ENCODE assay signal across 16 mouse cellular contexts in the genomic region with DNA sequence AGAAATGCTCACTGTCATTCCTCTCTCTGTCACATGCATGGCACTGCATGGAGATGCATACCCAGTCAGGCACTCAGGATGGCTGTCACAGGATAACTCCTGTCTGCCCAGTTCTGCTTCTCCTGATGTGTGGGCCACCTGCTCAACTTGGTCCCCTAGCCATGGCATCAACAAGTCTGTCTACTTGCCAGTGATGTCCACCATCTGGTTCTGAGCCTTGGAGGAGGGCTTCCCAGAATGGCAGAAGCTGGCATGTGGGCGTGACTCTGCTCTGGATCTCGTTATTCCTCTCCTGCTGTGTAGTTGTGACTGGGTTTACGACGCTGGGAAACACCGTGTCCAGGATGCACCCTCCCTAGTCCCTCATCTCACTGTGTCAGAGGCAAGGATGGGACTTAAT.
DNase-seq lines count a peak whose midpoint lies in the region; ATAC-seq and TF ChIP-seq lines count a peak whose summit lies in the region.
"Had no signal": no experiment of that assay in that cellular context is flagged by ENCODE, and none has a peak within 500 bp of the region (broad histone marks: within the 10 kb centered on the region; RNA-seq: fewer than 3 reads in every experiment).

No protein-coding gene starts in this region.

- TF ChIP-seq CTCF in intestine, postnatal 0 days (IDR thresholded peaks at IDR 0.05; ENCODE audit: low read depth) = no peak

- peak; percentile 15 for DNase-seq in layer of hippocampus, adult 11-12 months (ENCODE audit: low spot score)
- no peak for DNase-seq in layer of hippocampus, postnatal 36 days
- peak; percentile 20 to 34 for DNase-seq in right cerebral cortex, adult 2 months (ENCODE audit: low spot score in 2 of 2)
- no peak for DNase-seq in right cerebral cortex, postnatal 10 days (ENCODE audit: low spot score in 2 of 2)
- DNase-seq in cerebellum, adult 9-11 months = peak; percentile 43
- DNase-seq: B cell, adult 2 months; gastrocnemius, postnatal 36 days; heart, postnatal 4 days; kidney, postnatal 4 days; lung, adult 18-20 months; spleen, adult 18-20 months had no signal

- no peak for ATAC-seq in neural tube, embryonic 15.5 days (ENCODE audit: low FRiP score)
- ATAC-seq in intestine, postnatal 0 days = no peak
- ATAC-seq: forebrain, embryonic 15.5 days had no signal

- no peak overlapping the region for H3K9ac ChIP-seq in neural tube, embryonic 15.5 days (replicated peaks)
- H3K9ac ChIP-seq in intestine, postnatal 0 days (ENCODE audit: low read depth, low read length) = no peak overlapping the region
- H3K9ac ChIP-seq: forebrain, embryonic 15.5 days; heart, embryonic 15.5 days had no signal

- no peak overlapping the region for H3K27ac ChIP-seq in neural tube, embryonic 15.5 days (replicated peaks)
- no peak overlapping the region for H3K27ac ChIP-seq in intestine, postnatal 0 days (ENCODE audit: low read depth, low read length)
- H3K27ac ChIP-seq: forebrain, embryonic 15.5 days; heart, embryonic 15.5 days had no signal

- WGBS in neural tube, embryonic 15.5 days = 52% methylated on average over 5 of the region's 5 CpGs
- whole genome bisulfite sequencing in intestine, postnatal 0 days = 64% methylated on average over 5 of the region's 5 CpGs

- no peak overlapping the region for H3K4me3 ChIP-seq in neural tube, embryonic 15.5 days (replicated peaks)
- no peak overlapping the region for H3K4me3 ChIP-seq in intestine, postnatal 0 days (ENCODE audit: low read depth, low read length)
- H3K4me3 ChIP-seq: forebrain, embryonic 15.5 days; heart, embryonic 15.5 days had no signal

- no peaks in the 10 kb centered on the region for H3K27me3 ChIP-seq in neural tube, embryonic 15.5 days (replicated peaks)
- no peaks in the 10 kb centered on the region for H3K27me3 ChIP-seq in intestine, postnatal 0 days (replicated peaks; ENCODE audit: control insufficient read depth, insufficient read depth, low read length)
- H3K27me3 ChIP-seq: forebrain, embryonic 15.5 days; heart, embryonic 15.5 days had no signal

- H3K4me2 ChIP-seq in neural tube, embryonic 15.5 days = no peak overlapping the region
- H3K4me2 ChIP-seq in intestine, postnatal 0 days (replicated peaks; ENCODE audit: low read depth) = no peak overlapping the region
- H3K4me2 ChIP-seq: forebrain, embryonic 15.5 days; heart, embryonic 15.5 days; liver, embryonic 11.5 days had no signal

- no peaks in the 10 kb centered on the region for H3K9me3 ChIP-seq in neural tube, embryonic 15.5 days (replicated peaks)
- no peaks in the 10 kb centered on the region for H3K9me3 ChIP-seq in intestine, postnatal 0 days (ENCODE audit: control insufficient read depth)
- H3K9me3 ChIP-seq: forebrain, embryonic 15.5 days; heart, embryonic 15.5 days had no signal

- H3K36me3 ChIP-seq in neural tube, embryonic 15.5 days = no peaks in the 10 kb centered on the region
- H3K36me3 ChIP-seq in intestine, postnatal 0 days (ENCODE audit: control insufficient read depth, insufficient read depth) = no peaks in the 10 kb centered on the region
- H3K36me3 ChIP-seq: forebrain, embryonic 15.5 days; heart, embryonic 15.5 days had no signal

- H3K4me1 ChIP-seq in neural tube, embryonic 15.5 days = no peaks in the 10 kb centered on the region
- H3K4me1 ChIP-seq in intestine, postnatal 0 days (replicated peaks; ENCODE audit: control insufficient read depth, insufficient read depth, low read length) = no peaks in the 10 kb centered on the region
- H3K4me1 ChIP-seq: forebrain, embryonic 15.5 days; heart, embryonic 15.5 days had no signal

Comparison
In these comparisons a context has a peak if more than half of its experiments do, and no peak if none do; other contexts are left out.
1. DNase-seq: peak in layer of hippocampus, adult 11-12 months (single experiment), right cerebral cortex, adult 2 months (2 of 2) and cerebellum, adult 9-11 months (single experiment); none in layer of hippocampus, postnatal 36 days (0 of 2) and right cerebral cortex, postnatal 10 days (0 of 2).